Mouse (Mus musculus): ENCODE measurements at regions not wholly inside any gene's neighbourhood (a gene's known extent, or its start where the extent isn't known, plus 50 kb on each side); places are given as distances from the start of the nearest gene placed in this dataset.

DNA sequence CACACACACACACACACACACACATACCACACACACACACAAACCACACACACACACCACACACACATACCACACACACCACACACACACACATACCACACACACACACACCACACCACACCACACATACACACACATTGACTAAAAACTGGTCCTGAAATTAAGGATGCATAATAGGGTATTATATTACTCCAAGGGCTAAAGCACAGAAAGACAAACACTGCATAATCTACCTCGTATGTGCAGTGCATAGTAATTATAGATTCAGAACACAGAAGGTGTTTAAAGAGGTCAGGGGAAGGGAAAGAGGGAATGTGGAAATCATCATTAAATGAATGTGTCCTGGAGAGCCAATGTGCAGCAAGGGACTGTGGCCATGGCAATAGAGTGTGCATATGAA is 84.5 kb downstream of the Rbm11 start:
- TF ChIP-seq CTCF (IDR thresholded peaks at IDR 0.05; ENCODE audit: control insufficient read depth, insufficient read depth, insufficient read length) (no peak), MYOD1 (IDR thresholded peaks at IDR 0.05; ENCODE audit: control insufficient read depth, insufficient read length, low read depth) (no peak), MYOG (IDR thresholded peaks at IDR 0.05; ENCODE audit: control insufficient read depth, extremely low read depth, insufficient read length) (no peak), MAX (IDR thresholded peaks at IDR 0.05) (no peak), USF1 (IDR thresholded peaks at IDR 0.05; ENCODE audit: low read depth) (no peak), FOSL1 (IDR thresholded peaks at IDR 0.05; ENCODE audit: insufficient read depth, low read length, poor library complexity, severe bottlenecking) (no peak)

Data from C2C12 (cell line).